Mouse (Mus musculus): ENCODE results near the gene Nol12. TPM values are rescaled to one million over a fixed set of nuclear protein-coding genes. Genes with fewer than 3 reads are reported as not detected.

Nol12 gene
- polyA plus RNA-seq (2015; fragmentation: Nextera tagmentation; extraction: Ambion mirVana): 20.3 and 21.5 TPM in 2 replicates

DNA sequence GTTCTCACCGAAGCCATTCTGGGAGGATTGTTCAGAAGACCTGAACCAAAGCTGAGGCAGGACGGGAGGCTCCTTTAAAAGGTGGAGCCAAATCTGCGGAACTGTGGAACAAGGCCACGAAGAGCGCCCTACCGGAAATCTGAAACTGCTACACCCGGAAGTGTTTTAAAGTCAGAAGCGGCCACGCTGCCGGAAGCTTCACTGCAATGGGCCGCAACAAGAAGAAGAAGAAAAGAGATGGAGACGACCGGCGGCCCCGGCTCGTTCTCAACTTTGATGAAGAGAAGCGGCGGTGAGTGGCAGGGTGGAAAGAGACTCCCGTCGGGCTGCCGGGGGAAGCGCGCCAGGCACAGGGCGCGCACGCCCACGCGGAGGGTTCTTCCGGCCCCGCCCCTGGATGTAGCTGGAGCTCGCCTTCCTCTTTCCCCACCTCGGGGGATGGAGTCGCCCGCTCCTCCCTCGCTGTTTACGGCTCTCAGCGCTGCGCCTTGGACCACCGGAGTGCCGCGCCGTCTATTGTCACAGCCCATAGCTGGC is at the start of gene Nol12:
Gene Nol12, plus strand, starts transcription at position 150 of the 537 bp plus-strand sequence.
- Histone ChIP-seq H3K9me3 (ENCODE audit: low read length) (no peaks in the 10 kb centered on the region), H3K4me2 (ENCODE audit: low read depth, low read length) (peak within 1 kb of the TSS; percentile 91), H3K27ac (ENCODE audit: low read depth) (peak within 1 kb of the TSS; percentile 75), H3K9ac (replicated peaks) (peak within 1 kb of the TSS; percentile 76), H3K27me3 (ENCODE audit: insufficient read depth, low read length) (no peaks in the 10 kb centered on the region), H3K36me3 (replicated peaks; ENCODE audit: insufficient read depth, low read length) (peaks cover 26% of the 10 kb centered on the region), H3K4me1 (ENCODE audit: insufficient read depth) (peaks cover 13% of the 10 kb centered on the region), H3K4me3 (ENCODE audit: low read depth, low read length) (peak within 1 kb of the TSS; percentile 76)
- TF ChIP-seq CTCF (IDR thresholded peaks at IDR 0.05; ENCODE audit: low read depth) (peak; percentile 7; the same call in 1 of the 2 replicates), EP300 (IDR thresholded peaks at IDR 0.05; ENCODE audit: low read depth) (no peak; the same call in none of the 2 replicates)
- DNase-seq: peak; percentile 88
- peak; percentile 86 for ATAC-seq
- under 1% methylated on average over 38 of the region's 42 CpGs for WGBS (ENCODE audit: insufficient replicate concordance)

DNA sequence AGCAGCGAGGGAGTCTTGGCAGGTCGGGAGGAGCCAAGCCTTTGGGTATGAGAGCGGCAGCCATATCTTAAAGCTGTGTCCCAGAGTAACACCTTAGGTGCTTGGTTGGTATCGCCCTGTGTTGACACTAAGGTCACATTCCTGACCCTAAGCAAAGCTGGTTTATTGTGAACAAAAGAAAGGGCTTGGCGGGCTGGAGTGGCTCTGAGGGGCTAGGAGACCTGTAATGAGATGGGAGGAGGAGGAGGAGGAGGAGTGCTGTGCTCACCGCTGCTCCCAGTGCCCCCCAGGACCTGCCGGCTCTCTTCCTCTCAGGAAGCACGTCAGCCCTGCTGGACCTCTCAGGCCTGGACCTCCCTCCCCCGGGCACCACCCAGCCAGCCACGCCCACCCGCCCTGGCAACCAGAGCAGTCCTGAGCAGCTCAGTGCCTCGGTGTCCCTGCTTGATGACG is 45.3 kb upstream of the Nol12 start:
- H3K9me3 ChIP-seq (ENCODE audit: low read length): no peaks in the 10 kb centered on the region
- no peak overlapping the region for H3K4me2 ChIP-seq (ENCODE audit: low read depth, low read length)
- 46% methylated on average over 13 of the region's 13 CpGs for WGBS (ENCODE audit: insufficient replicate concordance)
- no peak overlapping the region for H3K4me3 ChIP-seq (ENCODE audit: low read depth, low read length)
- H3K27me3 ChIP-seq (ENCODE audit: insufficient read depth, low read length): no peaks in the 10 kb centered on the region
- H3K36me3 ChIP-seq (replicated peaks; ENCODE audit: insufficient read depth, low read length): peaks cover 62% of the 10 kb centered on the region
- H3K27ac ChIP-seq (ENCODE audit: low read depth): no peak overlapping the region
- H3K4me1 ChIP-seq (ENCODE audit: insufficient read depth): peaks cover 16% of the 10 kb centered on the region
- H3K9ac ChIP-seq (replicated peaks): no peak overlapping the region
- peak; percentile 24; the same call in 1 of the 2 replicates for ATAC-seq
- DNase-seq: peak; percentile 50
- TF ChIP-seq EP300 (IDR thresholded peaks at IDR 0.05; ENCODE audit: low read depth) (no peak), CTCF (IDR thresholded peaks at IDR 0.05; ENCODE audit: low read depth) (no peak)

DNA sequence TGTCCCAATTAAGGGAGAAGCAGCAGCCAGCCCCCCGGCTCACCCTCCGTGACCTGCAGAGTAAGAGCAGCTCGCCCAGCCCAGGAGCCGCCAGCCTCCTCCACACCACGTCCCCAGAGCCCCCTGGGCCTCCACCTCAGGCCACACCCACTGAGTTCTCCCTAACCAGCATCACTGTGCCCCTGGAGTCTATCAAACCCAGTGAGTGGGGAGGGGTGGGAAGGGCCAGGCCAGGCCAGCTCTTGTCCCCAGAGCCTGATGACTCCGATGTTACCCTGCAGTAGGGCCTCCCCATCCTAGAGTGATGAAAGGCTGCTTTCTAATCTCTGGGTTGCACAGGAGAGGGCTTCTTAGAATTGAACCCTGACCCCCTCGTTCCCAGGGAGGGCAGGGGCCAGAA is 42.3 kb upstream of the Nol12 start:
- no peak for DNase-seq
- Histone ChIP-seq H3K36me3 (replicated peaks; ENCODE audit: insufficient read depth, low read length) (peaks cover 37% of the 10 kb centered on the region), H3K9ac (replicated peaks) (no peak overlapping the region), H3K9me3 (ENCODE audit: low read length) (no peaks in the 10 kb centered on the region), H3K4me3 (ENCODE audit: low read depth, low read length) (no peak overlapping the region), H3K4me2 (ENCODE audit: low read depth, low read length) (no peak overlapping the region), H3K4me1 (ENCODE audit: insufficient read depth) (peaks cover 47% of the 10 kb centered on the region), H3K27me3 (ENCODE audit: insufficient read depth, low read length) (no peaks in the 10 kb centered on the region), H3K27ac (ENCODE audit: low read depth) (no peak overlapping the region)
- ATAC-seq: no peak
- TF ChIP-seq EP300 (IDR thresholded peaks at IDR 0.05; ENCODE audit: low read depth) (no peak), CTCF (IDR thresholded peaks at IDR 0.05; ENCODE audit: low read depth) (no peak)
- WGBS (ENCODE audit: insufficient replicate concordance): 63% methylated on average over 7 of the region's 7 CpGs

- ATAC-seq (peak; percentile 8; the same call in 1 of the 2 replicates), DNase-seq (peak; percentile 42)
- Histone ChIP-seq H3K9ac (replicated peaks) (peak overlapping the region; percentile 26; the same call in 1 of the 2 replicates), H3K4me1 (ENCODE audit: insufficient read depth) (peaks cover 57% of the 10 kb centered on the region), H3K27ac (ENCODE audit: low read depth) (peak overlapping the region; percentile 72), H3K4me3 (ENCODE audit: low read depth, low read length) (no peak overlapping the region), H3K36me3 (replicated peaks; ENCODE audit: insufficient read depth, low read length) (peaks cover 21% of the 10 kb centered on the region), H3K9me3 (ENCODE audit: low read length) (no peaks in the 10 kb centered on the region), H3K27me3 (ENCODE audit: insufficient read depth, low read length) (no peaks in the 10 kb centered on the region), H3K4me2 (ENCODE audit: low read depth, low read length) (peak overlapping the region; percentile 55)
- TF ChIP-seq CTCF (IDR thresholded peaks at IDR 0.05; ENCODE audit: low read depth): no peak
- TF ChIP-seq EP300 (IDR thresholded peaks at IDR 0.05; ENCODE audit: low read depth): no peak
- WGBS (ENCODE audit: insufficient replicate concordance): 40% methylated on average over 12 of the region's 13 CpGs
Measured at GRCm38 (mm10) chr15:78894726-78895125, 40.0 kb upstream of the Nol12 start.

DNA sequence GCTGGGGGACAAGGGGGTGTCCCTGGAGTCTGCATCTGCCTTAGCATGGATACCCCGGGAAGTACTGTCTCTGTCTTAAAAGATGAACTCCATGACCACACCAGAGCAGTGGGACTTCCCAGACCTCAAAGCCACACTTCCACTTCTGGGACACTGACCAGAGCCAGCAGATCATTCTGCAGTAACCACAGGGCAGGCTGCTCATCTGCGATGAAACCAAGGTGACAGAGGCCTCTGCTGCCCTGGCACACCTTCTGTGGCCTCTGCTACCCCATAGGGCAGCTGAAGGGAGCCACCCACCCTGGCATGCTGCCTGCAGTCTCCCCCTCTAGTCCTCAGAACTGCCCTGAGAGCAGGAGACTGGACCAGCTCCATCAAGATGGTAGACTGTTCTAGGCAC is 39.0 kb upstream of the Nol12 start:
- H3K36me3 ChIP-seq (replicated peaks; ENCODE audit: insufficient read depth, low read length): peaks cover 19% of the 10 kb centered on the region
- TF ChIP-seq CTCF (IDR thresholded peaks at IDR 0.05; ENCODE audit: low read depth): no peak
- no peak for TF ChIP-seq EP300 (IDR thresholded peaks at IDR 0.05; ENCODE audit: low read depth)
- H3K4me1 ChIP-seq (ENCODE audit: insufficient read depth): peaks cover 66% of the 10 kb centered on the region
- 0 out of 2 replicates have a peak overlapping the region, but pooled peaks have one; percentile 49 for H3K27ac ChIP-seq (ENCODE audit: low read depth)
- 30% methylated on average over 2 of the region's 2 CpGs for WGBS (ENCODE audit: insufficient replicate concordance)
- DNase-seq (peak; percentile 41), ATAC-seq (no peak)
- no peak overlapping the region for H3K4me3 ChIP-seq (ENCODE audit: low read depth, low read length)
- H3K27me3 ChIP-seq (ENCODE audit: insufficient read depth, low read length): no peaks in the 10 kb centered on the region
- no peaks in the 10 kb centered on the region for H3K9me3 ChIP-seq (ENCODE audit: low read length)
- 0 out of 2 replicates have a peak overlapping the region, but pooled peaks have one; percentile 16 for H3K9ac ChIP-seq (replicated peaks)
- peak overlapping the region; percentile 27; the same call in 1 of the 2 replicates for H3K4me2 ChIP-seq (ENCODE audit: low read depth, low read length)

DNA sequence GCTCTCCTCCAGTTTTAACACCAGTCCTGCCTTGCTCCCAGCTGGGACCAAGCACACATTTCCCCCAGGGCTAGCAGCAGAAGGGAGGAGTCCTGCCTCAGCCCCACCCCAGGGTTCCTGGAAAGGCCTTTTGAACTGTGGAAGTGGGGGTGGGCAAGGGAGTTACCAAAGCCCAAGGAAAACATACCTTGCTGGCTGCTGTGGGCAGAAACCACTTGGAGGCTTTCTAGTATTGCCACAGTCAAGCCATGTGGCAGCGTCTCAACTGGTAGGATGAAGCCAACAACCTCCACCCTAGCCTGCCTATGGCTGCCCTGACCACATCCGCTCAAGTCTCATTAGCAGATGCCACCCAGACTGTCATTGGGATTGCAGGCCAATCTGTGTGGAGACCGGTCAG is 38.6 kb upstream of the Nol12 start:
- Histone ChIP-seq H3K4me2 (ENCODE audit: low read depth, low read length) (peak overlapping the region; percentile 27; the same call in 1 of the 2 replicates), H3K4me1 (ENCODE audit: insufficient read depth) (peaks cover 70% of the 10 kb centered on the region), H3K9ac (replicated peaks) (0 out of 2 replicates have a peak overlapping the region, but pooled peaks have one; percentile 16), H3K36me3 (replicated peaks; ENCODE audit: insufficient read depth, low read length) (peaks cover 19% of the 10 kb centered on the region), H3K27ac (ENCODE audit: low read depth) (peak overlapping the region; percentile 49; the same call in 1 of the 2 replicates), H3K27me3 (ENCODE audit: insufficient read depth, low read length) (no peaks in the 10 kb centered on the region), H3K9me3 (ENCODE audit: low read length) (no peaks in the 10 kb centered on the region), H3K4me3 (ENCODE audit: low read depth, low read length) (no peak overlapping the region)
- ATAC-seq (peak; percentile 12; the same call in 1 of the 2 replicates), DNase-seq (peak; percentile 48)
- TF ChIP-seq EP300 (IDR thresholded peaks at IDR 0.05; ENCODE audit: low read depth) (no peak), CTCF (IDR thresholded peaks at IDR 0.05; ENCODE audit: low read depth) (no peak)
- WGBS (ENCODE audit: insufficient replicate concordance): 58% methylated on average over 3 of the region's 3 CpGs

All from liver, postnatal 0 days (tissue).